In genomic region chr5:92767194-92767777, GRCm38 (mm10) we compare ENCODE assay signal across 28 mouse cellular contexts.
DNase-seq lines count a peak whose midpoint lies in the region; ATAC-seq and TF ChIP-seq lines count a peak whose summit lies in the region.
"Had no signal": no experiment of that assay in that cellular context is flagged by ENCODE, and none has a peak within 500 bp of the region (broad histone marks: within the 10 kb centered on the region; RNA-seq: fewer than 3 reads in every experiment).

No protein-coding gene starts in this region.

- TF ChIP-seq CTCF in intestine, postnatal 0 days (IDR thresholded peaks at IDR 0.05; ENCODE audit: low read depth), result no peak
- TF ChIP-seq CTCF in kidney, postnatal 0 days (IDR thresholded peaks at IDR 0.05; ENCODE audit: low read depth), result no peak

- H3K27me3 ChIP-seq in intestine, postnatal 0 days (replicated peaks; ENCODE audit: control insufficient read depth, insufficient read depth, low read length), result no peaks in the 10 kb centered on the region
- no peaks in the 10 kb centered on the region for H3K27me3 ChIP-seq in intestine, embryonic 15.5 days (replicated peaks)
- no peaks in the 10 kb centered on the region for H3K27me3 ChIP-seq in kidney, postnatal 0 days (ENCODE audit: insufficient read depth, low read length)
- H3K27me3 ChIP-seq: embryonic facial prominence, embryonic 13.5 days; heart, embryonic 15.5 days; hindbrain, embryonic 12.5 days; liver, embryonic 12.5 days; midbrain, embryonic 13.5 days had no signal

- no peak for DNase-seq in kidney, postnatal 0 days (ENCODE audit: low spot score)
- DNase-seq in kidney, postnatal 25 days, result no peak
- peak; percentile 4 for DNase-seq in brain, adult 2 months (ENCODE audit: low read depth, low spot score)
- no peak for DNase-seq in adrenal gland, postnatal 10 days
- no peak for DNase-seq in adipocyte (ENCODE audit: low spot score)
- DNase-seq: adrenal gland, adult 8-10 months; cerebellum, adult 11 months; cerebellum, adult 9-10 months; cerebellum, postnatal 36 days; heart, postnatal 36 days; layer of hippocampus, postnatal 36 days; left cerebral cortex, postnatal 4 days; liver, postnatal 0 days; right cerebral cortex, postnatal 4 days; thymus, postnatal 4 days had no signal

- H3K27ac ChIP-seq in intestine, postnatal 0 days (ENCODE audit: low read depth, low read length), result peak overlapping the region; percentile 73
- no peak overlapping the region for H3K27ac ChIP-seq in intestine, embryonic 15.5 days
- H3K27ac ChIP-seq in kidney, postnatal 0 days, result peak overlapping the region; percentile 3; the same call in 1 of the 2 replicates
- H3K27ac ChIP-seq: embryonic facial prominence, embryonic 13.5 days; heart, embryonic 15.5 days; hindbrain, embryonic 12.5 days; hindbrain, postnatal 0 days; liver, embryonic 12.5 days; macrophage; midbrain, embryonic 13.5 days had no signal

- no peaks in the 10 kb centered on the region for H3K9me3 ChIP-seq in intestine, postnatal 0 days (ENCODE audit: control insufficient read depth)
- H3K9me3 ChIP-seq in intestine, embryonic 15.5 days, result no peaks in the 10 kb centered on the region
- H3K9me3 ChIP-seq in kidney, postnatal 0 days (replicated peaks; ENCODE audit: low read length), result no peaks in the 10 kb centered on the region
- H3K9me3 ChIP-seq: embryonic facial prominence, embryonic 13.5 days; heart, embryonic 15.5 days; liver, embryonic 12.5 days; midbrain, embryonic 13.5 days had no signal

- no peaks in the 10 kb centered on the region for H3K36me3 ChIP-seq in intestine, postnatal 0 days (ENCODE audit: control insufficient read depth, insufficient read depth)
- H3K36me3 ChIP-seq in intestine, embryonic 15.5 days, result no peaks in the 10 kb centered on the region
- no peaks in the 10 kb centered on the region for H3K36me3 ChIP-seq in kidney, postnatal 0 days (ENCODE audit: insufficient read depth, low read length)
- H3K36me3 ChIP-seq: embryonic facial prominence, embryonic 13.5 days; heart, embryonic 15.5 days; hindbrain, embryonic 12.5 days; liver, embryonic 12.5 days; midbrain, embryonic 13.5 days had no signal

- no peak overlapping the region for H3K9ac ChIP-seq in intestine, postnatal 0 days (ENCODE audit: low read depth, low read length)
- H3K9ac ChIP-seq in intestine, embryonic 15.5 days, result no peak overlapping the region
- no peak overlapping the region for H3K9ac ChIP-seq in kidney, postnatal 0 days (ENCODE audit: low read depth, low read length)
- H3K9ac ChIP-seq: embryonic facial prominence, embryonic 13.5 days; heart, embryonic 15.5 days; hindbrain, embryonic 12.5 days; liver, embryonic 12.5 days; liver, postnatal 0 days; midbrain, embryonic 13.5 days had no signal

- no peak for ATAC-seq in intestine, postnatal 0 days
- ATAC-seq in intestine, embryonic 15.5 days, result no peak
- peak; percentile 58 for ATAC-seq in kidney, postnatal 0 days (replicated peaks; ENCODE audit: low FRiP score, low read depth)
- ATAC-seq: activated CD4-positive, CD25-positive, alpha-beta regulatory T cell, adult 4 months; CD4-positive, CD25-positive, alpha-beta regulatory T cell, adult 4 months; forebrain, embryonic 16.5 days; hindbrain, postnatal 0 days; liver, embryonic 12.5 days; midbrain, embryonic 13.5 days had no signal

- peaks cover 12% of the 10 kb centered on the region; the same call in 1 of the 2 replicates for H3K4me1 ChIP-seq in intestine, postnatal 0 days (replicated peaks; ENCODE audit: control insufficient read depth, insufficient read depth, low read length)
- H3K4me1 ChIP-seq in intestine, embryonic 15.5 days (replicated peaks), result peaks cover 20% of the 10 kb centered on the region
- H3K4me1 ChIP-seq in kidney, postnatal 0 days (replicated peaks; ENCODE audit: insufficient read depth, low read length), result peaks cover 22% of the 10 kb centered on the region
- H3K4me1 ChIP-seq: liver, embryonic 12.5 days; midbrain, embryonic 13.5 days had no signal

- no peak overlapping the region for H3K4me3 ChIP-seq in intestine, postnatal 0 days (ENCODE audit: low read depth, low read length)
- no peak overlapping the region for H3K4me3 ChIP-seq in intestine, embryonic 15.5 days (replicated peaks)
- H3K4me3 ChIP-seq in kidney, postnatal 0 days (replicated peaks; ENCODE audit: low read depth, low read length), result no peak overlapping the region
- H3K4me3 ChIP-seq: embryonic facial prominence, embryonic 13.5 days; erythroblast, embryonic 14.5 days; heart, embryonic 15.5 days; hindbrain, embryonic 12.5 days; liver, embryonic 12.5 days; midbrain, embryonic 13.5 days had no signal

- WGBS in intestine, postnatal 0 days, result 44% methylated on average over 7 of the region's 7 CpGs
- WGBS in intestine, embryonic 15.5 days, result 49% methylated on average over 7 of the region's 7 CpGs
- 26% methylated on average over 7 of the region's 7 CpGs for WGBS in kidney, postnatal 0 days

- H3K4me2 ChIP-seq in intestine, postnatal 0 days (replicated peaks; ENCODE audit: low read depth), result no peak overlapping the region
- H3K4me2 ChIP-seq in intestine, embryonic 15.5 days (replicated peaks), result no peak overlapping the region
- H3K4me2 ChIP-seq in kidney, postnatal 0 days (ENCODE audit: low read length), result no peak overlapping the region
- H3K4me2 ChIP-seq: embryonic facial prominence, embryonic 13.5 days; heart, embryonic 15.5 days; hindbrain, embryonic 12.5 days; liver, embryonic 12.5 days; midbrain, embryonic 13.5 days had no signal
